Mouse (Mus musculus) CD8-positive naive resting alpha-beta T cell, adult 2 months (primary cell): Measurements from ENCODE around the gene Senp2.
"Not testable (repeated sequence)": the region's sequence is repeated elsewhere in the genome, so short reads cannot be mapped to it uniquely, and the experiment has no call there.

Source experiments
- DNase-seq, 2 experiments: peaks; one replicate each; pipeline ENCODE4 v3.0.0; 2022; ENCODE audit warnings: low read depth in 2 of 2, low spot score in 2 of 2

The Senp2 gene

DNA sequence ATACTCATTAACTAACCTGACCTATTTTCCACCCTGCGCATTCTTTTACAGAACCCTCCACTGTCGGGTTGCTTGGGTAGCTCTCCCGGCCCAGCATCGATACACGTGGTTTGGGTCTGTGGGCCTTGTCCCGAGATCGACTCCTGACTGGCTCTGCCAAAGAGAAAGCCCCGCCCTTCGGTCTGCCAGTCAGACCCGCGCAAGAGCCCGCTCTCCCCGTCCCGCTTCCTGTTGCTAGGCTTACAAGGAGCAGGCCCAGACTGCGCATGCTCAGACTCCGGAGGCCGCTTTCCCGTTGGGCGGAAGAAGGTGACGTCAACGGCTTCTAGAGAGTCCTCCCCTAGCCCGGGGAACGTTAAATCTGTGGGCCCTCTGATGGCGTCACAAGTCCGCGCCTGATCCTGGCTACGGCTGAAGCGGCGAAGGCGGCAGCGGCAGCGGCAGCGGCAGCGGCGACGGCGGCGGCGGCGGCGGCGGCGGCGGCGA lies at the start of gene Senp2:
TSS of gene Senp2 (plus strand) at position 386 of the 486 bp plus-strand sequence.
- peak; percentile 99 to 100 for DNase-seq

DNA sequence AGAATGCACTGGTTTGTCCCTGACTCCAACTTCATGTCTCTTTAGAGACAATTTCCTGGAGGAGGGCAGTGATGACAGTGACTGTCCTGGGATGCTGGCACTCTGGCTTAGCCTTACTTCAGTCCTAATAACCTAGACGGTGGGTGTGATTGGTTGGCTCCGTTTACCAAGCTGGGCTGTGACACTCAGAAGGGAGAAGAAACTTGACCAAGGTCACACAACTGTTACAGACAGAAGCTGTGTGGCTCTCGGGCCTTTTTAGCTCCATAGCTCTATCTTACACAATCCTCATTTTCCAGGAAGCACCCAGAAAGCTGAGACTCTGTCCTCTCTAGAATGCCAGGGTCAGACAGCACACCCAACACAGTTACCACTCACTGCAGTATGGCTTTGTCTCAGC lies 43.7 kb upstream of the Senp2 start:
- DNase-seq = no peak

DNA sequence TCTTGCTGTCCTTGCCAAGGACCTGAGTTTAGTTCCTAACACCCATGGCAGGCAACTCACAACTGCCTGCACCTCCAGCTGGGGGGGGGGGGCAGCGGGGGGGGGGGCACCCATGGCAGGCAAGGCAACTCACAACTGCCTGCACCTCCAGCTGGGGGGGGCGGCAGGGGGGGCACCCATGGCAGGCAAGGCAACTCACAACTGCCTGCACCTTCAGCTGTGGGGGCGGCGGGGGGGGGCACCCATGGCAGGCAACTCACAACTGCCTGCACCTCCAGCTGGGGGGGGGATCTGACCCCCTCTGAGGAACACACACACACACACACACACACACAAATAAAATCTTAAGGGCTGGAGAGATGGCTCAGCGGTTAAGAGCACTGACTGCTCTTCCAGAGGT lies 39.4 kb upstream of the Senp2 start:
- no peak for DNase-seq

DNA sequence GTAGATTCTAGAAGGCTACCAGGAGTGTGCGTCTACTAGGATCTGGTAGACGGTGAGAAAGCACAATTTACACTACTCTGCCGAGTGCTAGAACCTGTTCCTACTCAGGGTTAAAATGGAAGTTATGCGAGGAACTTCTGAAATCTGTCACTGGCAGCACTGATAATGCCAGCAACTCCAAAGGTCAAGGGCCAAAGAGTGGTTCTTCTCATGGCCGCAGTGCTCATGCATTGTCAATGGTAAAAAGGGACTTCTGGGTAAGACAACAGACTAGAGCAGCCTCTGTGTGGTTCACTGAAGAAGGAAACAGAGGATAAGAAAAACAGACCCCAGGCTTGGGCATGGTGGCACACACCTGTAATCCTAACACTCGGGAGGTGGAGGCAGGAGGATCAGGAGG lies 38.7 kb upstream of the Senp2 start:
- DNase-seq = no peak

DNA sequence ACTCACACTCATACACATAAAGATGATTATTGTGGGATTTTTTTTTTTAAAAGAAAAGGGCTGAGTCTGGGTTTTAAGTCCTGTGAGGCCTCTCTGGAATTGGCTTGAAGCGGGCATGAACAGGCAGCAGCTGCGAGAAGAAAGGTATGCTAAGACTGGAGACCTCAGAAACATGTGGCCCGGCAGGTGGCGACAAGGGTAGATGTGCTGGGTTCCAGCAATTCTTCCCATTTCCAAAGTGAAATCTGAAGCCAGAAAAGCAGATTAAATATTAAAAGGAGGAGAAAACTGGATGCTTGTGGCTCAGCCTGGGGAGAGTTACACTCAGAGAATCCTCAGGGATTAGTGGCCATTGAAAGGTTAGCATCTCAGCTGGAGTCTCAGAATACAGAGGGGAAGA lies 37.8 kb upstream of the Senp2 start:
- DNase-seq = no peak

DNA sequence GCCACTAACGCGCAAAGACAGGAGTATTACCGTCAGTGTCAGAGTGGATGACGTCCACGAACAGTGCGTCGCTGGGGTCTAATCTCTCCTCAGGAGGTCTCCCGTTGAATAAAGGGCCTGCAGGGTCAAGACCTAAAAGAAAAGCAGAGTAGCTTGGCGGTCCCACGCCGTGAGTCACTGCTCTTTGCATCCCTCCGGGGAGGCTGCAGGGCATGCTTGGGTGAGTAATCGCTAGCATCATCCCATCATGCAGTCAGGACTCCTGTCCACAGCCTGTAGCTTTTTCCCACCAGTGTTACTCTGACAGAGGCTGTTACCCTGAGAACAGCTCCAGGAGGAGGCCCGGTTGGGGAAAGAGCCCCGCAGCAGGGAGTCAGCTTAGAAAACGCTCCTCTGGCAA lies 33.1 kb upstream of the Senp2 start:
- DNase-seq = no peak

DNA sequence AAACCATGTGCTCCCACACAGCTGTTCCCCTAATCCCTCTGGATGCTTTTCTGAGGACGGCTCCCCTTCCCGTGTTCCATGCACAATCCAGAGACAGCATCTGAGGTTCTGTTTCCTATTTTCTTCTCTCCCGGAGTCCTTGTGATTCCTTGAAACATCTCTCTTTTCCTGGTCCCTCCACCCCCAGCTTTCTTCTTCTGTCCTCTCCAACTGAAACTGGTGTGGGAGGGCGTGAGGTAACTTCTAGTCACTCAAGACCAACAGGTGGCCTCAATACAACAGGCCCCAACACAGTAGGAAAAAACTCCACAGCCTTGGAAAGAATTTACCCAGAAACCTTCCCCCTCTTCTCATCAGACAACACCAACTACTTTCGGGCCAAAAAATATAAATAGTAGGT lies 31.9 kb upstream of the Senp2 start:
- no peak for DNase-seq

DNA sequence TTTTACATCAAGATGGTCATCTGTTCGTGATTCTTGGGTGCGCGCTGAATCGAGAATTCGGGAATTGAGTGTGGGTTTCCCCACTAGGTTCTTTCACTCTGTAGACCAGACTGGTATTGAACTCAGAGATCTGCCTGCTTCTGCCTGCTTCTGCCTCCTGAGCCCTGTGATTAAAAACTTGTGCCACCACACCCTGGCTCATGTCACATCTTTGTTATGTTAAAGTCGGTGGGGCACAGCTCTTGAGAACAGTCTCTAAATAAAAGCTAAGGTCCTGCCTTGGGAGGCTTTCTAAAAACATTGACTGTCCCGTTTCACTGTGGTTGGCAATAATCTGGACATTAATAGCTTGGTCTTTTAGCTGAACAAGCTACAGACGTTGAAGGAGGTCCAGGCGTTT lies 26.1 kb upstream of the Senp2 start:
- no peak for DNase-seq

DNA sequence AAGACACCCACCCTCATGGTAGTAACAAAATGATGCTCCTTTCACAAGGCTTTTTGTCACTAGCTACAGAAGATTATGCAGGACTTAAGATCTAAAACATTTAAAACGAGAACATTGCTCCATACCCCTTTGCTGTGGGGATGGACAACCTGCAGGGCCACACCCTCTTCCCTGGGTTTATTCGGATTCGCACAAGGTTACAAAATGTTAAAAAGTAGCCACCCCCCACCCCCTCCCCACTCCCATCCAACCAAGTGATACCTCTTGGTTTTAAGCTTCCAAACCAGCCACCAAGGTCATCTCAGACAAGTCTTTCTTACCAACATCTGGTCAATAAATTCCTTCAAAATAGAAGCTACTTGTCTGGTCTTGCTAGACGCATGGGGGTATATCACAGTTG lies 25.7 kb upstream of the Senp2 start:
- DNase-seq = no peak

DNA sequence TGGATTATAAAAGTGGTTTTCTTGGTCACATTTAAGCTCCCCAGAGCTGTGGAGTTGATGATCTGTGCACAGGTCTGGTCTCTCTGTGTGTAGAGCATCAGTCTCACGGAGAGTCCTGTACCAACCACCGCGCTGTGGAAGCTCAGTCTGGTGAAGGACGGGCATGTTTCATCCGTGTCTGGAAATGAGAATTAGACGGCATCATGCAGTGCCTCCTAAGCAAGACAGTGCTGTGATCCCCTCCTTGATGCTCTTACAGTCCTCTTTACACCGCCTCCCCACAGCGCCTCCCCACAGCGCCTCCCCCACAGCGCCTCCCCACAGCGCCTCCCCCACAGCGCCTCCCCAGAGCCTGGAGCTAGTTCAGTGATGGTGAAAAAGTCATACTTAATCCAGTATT lies 25.2 kb upstream of the Senp2 start:
- no peak for DNase-seq

DNA sequence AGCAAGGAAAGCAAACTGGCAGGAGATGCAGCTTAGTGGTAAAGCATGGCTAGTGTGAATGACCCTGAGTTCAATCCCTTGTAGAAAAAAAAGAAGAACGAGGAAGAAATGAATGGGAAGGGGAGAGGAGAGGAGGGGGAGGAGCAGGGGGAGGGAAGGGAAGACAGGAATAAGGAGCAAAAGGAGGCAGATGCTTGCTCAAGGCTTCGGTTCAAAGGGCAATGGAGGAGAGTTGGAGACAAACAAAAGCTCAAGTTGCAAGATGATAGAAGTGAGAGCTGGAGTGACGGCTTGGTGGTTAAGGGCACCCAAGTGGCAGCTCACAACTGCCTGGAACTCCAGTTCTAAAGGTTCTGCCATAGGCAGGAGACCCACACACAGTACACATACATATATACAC lies 23.1 kb upstream of the Senp2 start:
- DNase-seq = no peak

DNA sequence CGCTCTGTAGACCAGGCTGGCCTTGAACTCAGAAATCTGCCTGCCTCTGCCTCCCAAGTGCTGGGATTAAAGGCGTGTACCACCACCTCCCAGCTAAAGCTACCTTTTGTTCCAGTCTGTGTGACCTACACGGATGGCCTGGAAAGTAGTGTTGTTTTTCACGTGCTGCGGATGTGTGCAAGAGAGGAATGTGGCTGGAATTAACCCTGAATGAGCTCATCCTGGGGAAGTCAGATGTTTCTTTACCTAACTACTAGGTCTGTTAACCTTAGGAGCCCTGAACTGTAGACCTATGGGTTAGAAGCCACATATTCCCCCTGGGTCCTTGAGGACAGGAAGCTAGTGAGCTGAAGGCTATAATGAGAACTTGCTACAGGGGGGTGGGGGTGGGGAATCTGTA lies 21.3 kb upstream of the Senp2 start:
- DNase-seq = no peak

DNA sequence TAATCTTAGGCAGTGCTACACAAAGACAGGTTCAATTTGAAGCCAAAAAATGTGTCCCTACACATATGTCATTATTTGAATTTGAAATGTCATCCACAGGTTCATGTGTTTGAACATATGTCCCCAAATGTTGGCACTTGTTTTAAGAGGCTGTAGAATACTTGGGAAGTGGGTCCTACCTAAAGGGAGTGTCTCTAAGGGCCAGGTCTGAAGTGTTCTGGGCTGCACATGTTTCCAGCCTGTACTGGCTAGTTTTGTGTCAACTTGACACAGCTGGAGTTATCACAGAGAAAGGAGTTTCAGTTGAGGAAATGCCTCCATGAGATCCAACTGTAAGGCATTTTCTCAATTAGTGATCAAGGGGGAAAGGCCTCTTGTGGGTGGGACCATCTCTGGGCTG lies 18.4 kb upstream of the Senp2 start:
- DNase-seq = not testable (repeated sequence)

DNA sequence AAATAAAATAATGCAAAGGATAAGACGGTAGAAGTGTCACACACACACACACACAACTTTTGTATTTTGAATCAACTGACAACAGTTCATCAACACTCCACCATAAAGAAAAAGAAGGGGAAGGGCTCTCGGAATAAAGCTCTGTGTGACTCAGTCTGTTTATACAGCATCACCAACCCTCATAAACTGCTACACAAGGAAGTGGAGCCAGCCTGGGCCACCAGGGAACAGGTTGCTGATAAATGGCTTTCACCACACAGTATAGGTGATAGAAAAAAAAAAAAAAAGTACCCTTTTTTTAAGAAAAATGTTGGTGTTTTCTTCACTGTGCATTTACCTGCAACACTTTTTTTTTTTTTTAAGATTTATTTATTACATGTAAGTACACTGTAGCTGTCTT lies 17.5 kb upstream of the Senp2 start:
- DNase-seq = no peak

DNA sequence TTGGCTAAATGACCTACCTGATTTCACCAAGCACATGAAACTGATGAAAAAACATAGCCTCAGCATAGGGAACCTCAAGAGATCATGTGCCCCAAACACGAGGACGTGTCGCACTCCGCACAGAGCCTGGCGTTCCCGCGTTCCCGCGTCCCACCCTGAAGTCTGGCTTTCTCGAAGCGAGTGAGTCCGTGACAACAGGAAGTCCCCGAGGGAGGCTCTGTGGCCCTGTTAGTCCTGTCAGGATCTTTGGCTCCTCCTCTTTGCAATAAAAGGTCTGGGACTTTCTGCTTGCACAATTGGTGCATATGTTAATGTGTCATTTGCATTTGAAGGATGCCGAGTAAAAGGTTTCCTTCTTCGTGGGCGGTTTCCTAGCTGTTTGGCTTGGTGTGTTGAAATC lies 14.0 kb upstream of the Senp2 start, which contains the start of gene Liph:
TSS of gene Liph (minus strand) at position 360 of the 400 bp plus-strand sequence.
- DNase-seq = no peak

DNA sequence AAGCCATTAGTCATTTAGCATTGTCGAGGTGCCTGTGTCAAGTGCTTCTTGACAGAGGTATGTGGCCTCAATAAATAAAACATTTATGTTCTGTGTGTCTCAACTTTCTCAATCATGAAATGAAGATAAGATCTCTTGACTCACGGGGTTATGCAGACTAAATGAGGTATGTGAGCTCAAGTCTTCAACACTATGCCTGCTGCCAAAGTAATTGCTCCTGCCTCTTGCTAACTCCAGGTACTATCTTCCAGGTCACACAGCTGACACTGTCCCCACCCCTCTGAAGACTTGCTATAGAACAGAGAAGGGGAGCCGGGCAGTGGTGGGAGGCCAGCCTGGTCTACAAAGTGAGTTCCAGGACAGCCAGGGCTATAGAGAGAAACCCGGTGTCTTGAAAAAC lies 12.9 kb upstream of the Senp2 start:
- DNase-seq = no peak

DNA sequence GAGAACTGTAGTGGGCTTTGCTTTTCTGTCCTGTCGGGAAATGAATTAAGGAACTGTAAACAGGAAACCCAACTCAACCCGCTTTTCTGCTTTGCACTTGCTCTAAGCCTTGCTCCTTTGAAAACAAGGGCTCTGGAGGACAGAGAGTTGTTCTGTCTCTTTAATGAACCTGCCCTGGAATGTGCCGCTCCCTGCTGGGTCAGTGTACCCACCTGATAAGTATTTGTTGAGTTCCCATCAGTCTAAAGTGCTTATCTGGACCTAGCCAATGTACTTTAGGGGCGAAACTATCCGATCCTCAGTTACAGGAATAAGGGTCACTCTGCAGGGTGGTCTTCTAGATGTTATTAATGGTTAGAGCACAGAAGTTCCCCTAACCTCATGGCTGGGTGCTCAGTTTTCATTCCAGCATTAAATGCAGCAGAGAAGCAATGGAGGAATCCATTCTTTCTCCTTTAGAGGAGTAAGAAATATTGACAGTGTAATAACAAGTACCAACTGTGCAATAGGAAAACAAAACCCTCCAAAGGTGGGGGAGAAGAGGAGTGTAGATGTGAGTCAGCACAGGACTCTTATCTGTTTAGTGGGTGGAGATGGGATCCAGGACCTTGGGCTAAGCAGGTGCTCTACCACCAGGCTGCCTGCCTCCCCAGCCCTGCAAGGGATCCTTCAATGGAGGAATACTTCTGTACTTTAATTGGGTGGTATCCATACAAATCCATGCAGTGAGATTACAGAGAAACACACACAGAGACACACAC lies 12.2 kb upstream of the Senp2 start:
- DNase-seq = no peak

DNA sequence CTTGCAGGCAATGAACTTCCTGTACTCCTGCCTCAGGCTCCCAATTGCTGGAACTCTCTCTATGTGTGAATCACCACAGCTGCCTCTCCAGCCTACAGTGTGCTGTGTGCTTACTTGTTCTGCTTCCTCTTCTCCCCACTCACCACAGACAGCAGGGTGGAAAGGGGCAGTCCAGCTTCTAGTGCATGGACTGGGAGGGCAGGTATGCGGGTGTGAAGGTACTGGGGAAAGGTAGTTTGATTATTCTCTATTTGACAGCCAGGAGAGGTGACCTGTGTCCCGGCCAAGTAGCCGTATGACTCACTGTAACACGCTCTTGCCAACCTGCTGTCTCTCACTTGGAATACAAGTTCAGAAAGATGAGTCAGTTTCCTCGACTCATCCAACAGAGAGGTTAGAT lies 11.2 kb upstream of the Senp2 start:
- no peak for DNase-seq

DNA sequence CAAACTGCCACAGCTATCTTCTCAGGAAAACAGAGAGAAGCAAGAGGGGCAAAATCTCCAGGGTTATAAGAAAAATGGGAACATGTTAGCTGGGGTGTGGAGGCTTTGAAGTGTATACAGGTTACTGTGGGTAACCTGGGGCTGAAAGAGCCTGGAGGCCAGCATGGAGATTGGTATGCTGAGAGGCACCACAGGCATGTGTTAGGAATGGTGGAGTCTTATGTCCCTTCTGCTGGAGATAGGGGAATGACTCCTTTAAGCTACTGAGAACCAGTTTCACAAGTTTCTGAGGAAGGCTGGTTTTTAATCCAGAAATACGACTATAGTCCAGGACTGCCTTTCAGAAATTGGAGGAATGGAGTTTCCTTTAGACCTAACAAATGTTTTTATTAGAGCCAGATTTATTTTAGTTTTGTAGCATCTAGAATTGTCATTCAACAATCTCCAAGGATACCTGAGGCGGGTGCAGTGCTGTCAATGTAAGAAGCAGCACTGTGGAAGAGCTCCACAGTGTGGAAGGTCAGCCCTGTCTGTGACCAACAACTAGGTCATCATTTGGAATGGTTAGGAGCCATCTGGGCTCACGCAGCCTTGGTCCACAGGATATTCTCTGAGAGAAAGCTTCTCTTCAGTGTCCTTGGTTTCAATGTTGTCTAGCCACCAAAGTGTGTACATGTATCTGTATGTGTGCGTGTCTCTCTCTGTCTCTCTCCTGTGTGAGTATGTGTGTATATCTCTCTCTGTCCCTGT lies 9.2 kb upstream of the Senp2 start:
- DNase-seq = no peak

DNA sequence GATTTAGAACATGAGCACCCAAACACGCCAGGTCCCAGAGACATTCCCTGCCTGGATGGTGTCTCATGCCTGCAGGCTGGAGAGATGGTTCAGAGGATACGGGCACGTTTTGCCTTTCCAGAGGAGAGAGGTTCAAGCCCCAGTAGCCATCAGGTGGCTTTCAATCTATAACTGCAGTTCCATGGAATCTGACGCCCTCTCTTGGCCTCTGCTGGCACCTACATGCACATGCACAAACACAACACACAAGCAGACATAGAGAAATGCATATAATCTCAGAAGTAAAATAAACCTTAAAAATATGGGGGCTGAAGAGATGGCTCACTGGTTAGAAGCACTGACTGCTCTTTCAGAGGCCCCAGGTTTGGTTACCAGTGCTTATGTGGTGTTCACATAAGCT lies 8.1 kb upstream of the Senp2 start:
- DNase-seq = no peak

DNA sequence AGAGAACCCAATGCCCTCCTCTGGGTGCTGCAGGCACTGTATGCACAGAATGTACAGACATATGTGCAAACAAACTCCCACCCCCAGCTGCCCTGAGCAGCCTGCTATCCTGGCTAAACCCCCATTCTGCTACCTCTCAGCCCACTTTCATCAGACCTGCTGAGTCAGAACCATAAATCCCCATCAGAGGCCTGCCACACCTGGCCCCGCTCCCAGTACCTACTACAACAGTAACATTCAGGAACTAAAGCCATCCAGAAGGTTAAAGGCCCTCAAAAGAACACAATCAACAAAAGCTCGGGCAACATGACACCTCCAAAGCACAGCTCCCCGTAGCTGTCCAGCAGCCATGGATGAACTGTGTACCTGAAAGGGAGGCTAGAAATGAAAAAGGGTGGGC lies 7.7 kb upstream of the Senp2 start:
- no peak for DNase-seq

DNA sequence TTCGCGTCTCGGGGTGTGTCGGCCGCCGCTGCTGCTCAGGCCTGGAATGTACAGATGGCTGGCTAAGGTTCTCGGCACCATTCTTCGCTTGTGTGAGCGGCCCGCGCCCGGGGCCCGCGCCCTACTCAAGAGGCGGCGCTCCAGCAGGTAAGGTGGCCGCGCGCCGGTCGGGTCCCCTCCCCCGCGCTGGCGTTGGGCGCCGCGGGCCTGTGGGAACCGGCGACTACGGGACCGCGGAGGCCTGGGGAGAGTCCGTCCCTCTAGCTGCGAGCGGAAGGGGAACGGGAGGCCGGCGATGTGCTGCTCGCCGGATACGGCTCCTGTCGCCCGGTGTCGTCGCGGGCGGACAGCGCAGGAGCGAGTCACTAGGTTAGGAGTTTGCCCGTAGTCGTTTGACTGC lies 312 bp downstream of the Senp2 start:
- peak in 1 of 2 experiments; percentile 45 for DNase-seq

DNA sequence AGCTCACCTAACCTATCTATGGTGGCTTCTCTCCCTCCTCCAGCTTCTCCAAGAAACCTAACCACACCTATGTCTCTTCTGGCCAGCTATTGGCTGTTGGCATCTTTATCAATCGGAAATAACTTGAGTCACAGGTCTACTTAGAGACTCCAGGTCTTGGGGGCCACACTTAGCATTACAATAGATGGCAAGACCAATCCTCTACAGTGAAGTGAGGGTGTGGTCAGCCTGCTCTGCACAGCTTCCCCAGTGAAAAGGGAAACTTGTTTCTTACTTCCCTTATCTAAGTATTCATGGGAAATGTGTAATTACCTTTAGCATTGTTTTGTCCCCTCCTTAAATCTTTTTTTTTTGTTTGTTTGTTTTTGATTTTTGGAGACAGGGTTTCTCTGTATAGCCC lies 6.3 kb downstream of the Senp2 start:
- no peak for DNase-seq
